13 mouse cellular contexts compared by ENCODE assay signal in genomic region chr13:55757645-55758044, GRCm38 (mm10). TPM values are rescaled to one million over a fixed set of nuclear protein-coding genes. Genes with fewer than 3 reads are reported as not detected.
DNase-seq lines count a peak whose midpoint lies in the region; ATAC-seq and TF ChIP-seq lines count a peak whose summit lies in the region.
"Had no signal": no experiment of that assay in that cellular context is flagged by ENCODE, and none has a peak within 500 bp of the region (broad histone marks: within the 10 kb centered on the region; RNA-seq: fewer than 3 reads in every experiment).

No protein-coding gene starts in this region.

- no peaks in the 10 kb centered on the region for H3K27me3 ChIP-seq in kidney, postnatal 0 days (ENCODE audit: insufficient read depth, low read length)
- no peaks in the 10 kb centered on the region for H3K27me3 ChIP-seq in kidney, embryonic 14.5 days (ENCODE audit: control insufficient read depth, insufficient read depth, low read length)
- no peaks in the 10 kb centered on the region for H3K27me3 ChIP-seq in splenic B cell, adult 2 months (ENCODE audit: control insufficient read depth, insufficient read depth, low read length, poor library complexity, severe bottlenecking)
- H3K27me3 ChIP-seq: neural tube, embryonic 12.5 days had no signal

- 88% methylated on average over 6 of the region's 6 CpGs for WGBS in kidney, postnatal 0 days
- 87% methylated on average over 6 of the region's 6 CpGs for WGBS in kidney, embryonic 14.5 days
- WGBS in bone marrow, adult 2 months, result 90% methylated on average over 6 of the region's 6 CpGs

- H3K4me1 ChIP-seq in kidney, postnatal 0 days (replicated peaks; ENCODE audit: insufficient read depth, low read length), result no peaks in the 10 kb centered on the region
- peaks cover 15% of the 10 kb centered on the region for H3K4me1 ChIP-seq in kidney, embryonic 14.5 days (ENCODE audit: control insufficient read depth, insufficient read depth, low read length)
- peaks cover 1% of the 10 kb centered on the region for H3K4me1 ChIP-seq in bone marrow, adult 2 months (ENCODE audit: control insufficient read depth, insufficient read depth, low read length)

- H3K9ac ChIP-seq in kidney, postnatal 0 days (ENCODE audit: low read depth, low read length), result no peak overlapping the region
- H3K9ac ChIP-seq in kidney, embryonic 14.5 days (ENCODE audit: low read depth, low read length), result no peak overlapping the region
- H3K9ac ChIP-seq: neural tube, embryonic 12.5 days had no signal

- no peak for TF ChIP-seq POLR2A in bone marrow, adult 2 months (IDR thresholded peaks at IDR 0.05; ENCODE audit: borderline replicate concordance, control insufficient read depth, low read depth, low read length)

- H3K27ac ChIP-seq in kidney, postnatal 0 days, result no peak overlapping the region
- no peak overlapping the region for H3K27ac ChIP-seq in kidney, embryonic 14.5 days (ENCODE audit: low read depth, low read length)
- H3K27ac ChIP-seq in bone marrow, adult 2 months (ENCODE audit: control insufficient read depth, insufficient read depth, low read depth, low read length, poor library complexity), result no peak overlapping the region
- H3K27ac ChIP-seq: neural tube, embryonic 12.5 days had no signal

- peak; percentile 36 for DNase-seq in kidney, postnatal 0 days (ENCODE audit: low spot score)
- DNase-seq in thymus, postnatal 14 days, result peak; percentile 9
- no peak for DNase-seq in thymus, adult 18-20 months
- DNase-seq in splenic B cell, adult 2 months (ENCODE audit: low read depth, low spot score), result peak; percentile 53
- no peak for DNase-seq in layer of hippocampus, adult 9-10 months (ENCODE audit: low spot score)
- no peak for DNase-seq in cerebellum, adult 18-20 months
- DNase-seq: cerebellum, adult 9-11 months; heart, adult 18-20 months; lung, postnatal 4 days had no signal

- no peaks in the 10 kb centered on the region for H3K36me3 ChIP-seq in kidney, postnatal 0 days (ENCODE audit: insufficient read depth, low read length)
- H3K36me3 ChIP-seq in kidney, embryonic 14.5 days (ENCODE audit: control insufficient read depth, insufficient read depth, low read length), result no peaks in the 10 kb centered on the region
- H3K36me3 ChIP-seq in splenic B cell, adult 2 months (ENCODE audit: control insufficient read depth, insufficient read depth, low read length, poor library complexity, severe bottlenecking), result no peaks in the 10 kb centered on the region
- H3K36me3 ChIP-seq: neural tube, embryonic 12.5 days had no signal

- peak; percentile 58; the same call in 1 of the 2 replicates for TF ChIP-seq CTCF in kidney, postnatal 0 days (IDR thresholded peaks at IDR 0.05; ENCODE audit: low read depth)
- TF ChIP-seq CTCF in bone marrow, adult 2 months (IDR thresholded peaks at IDR 0.05; ENCODE audit: control insufficient read depth, insufficient read depth, low read length), result peak; percentile 32; the same call in 1 of the 2 replicates

- no peak for ATAC-seq in kidney, postnatal 0 days (replicated peaks; ENCODE audit: low FRiP score, low read depth)
- no peak for ATAC-seq in kidney, embryonic 14.5 days (ENCODE audit: low FRiP score, low TSS enrichment)
- ATAC-seq: hindbrain, embryonic 16.5 days had no signal

- H3K9me3 ChIP-seq in kidney, postnatal 0 days (replicated peaks; ENCODE audit: low read length), result no peaks in the 10 kb centered on the region
- no peaks in the 10 kb centered on the region for H3K9me3 ChIP-seq in kidney, embryonic 14.5 days (ENCODE audit: control insufficient read depth, low read length)
- H3K9me3 ChIP-seq: neural tube, embryonic 12.5 days had no signal

- H3K4me2 ChIP-seq in kidney, postnatal 0 days (ENCODE audit: low read length), result no peak overlapping the region
- H3K4me2 ChIP-seq in kidney, embryonic 14.5 days (replicated peaks; ENCODE audit: low read depth, low read length), result no peak overlapping the region

- H3K4me3 ChIP-seq in kidney, postnatal 0 days (replicated peaks; ENCODE audit: low read depth, low read length), result no peak overlapping the region
- no peak overlapping the region for H3K4me3 ChIP-seq in kidney, embryonic 14.5 days (ENCODE audit: low read length)
- no peak overlapping the region for H3K4me3 ChIP-seq in bone marrow, adult 2 months (replicated peaks; ENCODE audit: control insufficient read depth, low read depth, low read length)
- H3K4me3 ChIP-seq: neural tube, embryonic 12.5 days had no signal

RNA-seq across cellular contexts. Expression of gene Catsper3, which starts 26.7 kb away (rescaled TPM):
- polyA plus RNA-seq in kidney, postnatal 0 days (2015; fragmentation: Nextera tagmentation; extraction: Ambion mirVana), result 0.10 and 0.14 TPM in 2 replicates
- polyA plus RNA-seq in kidney, embryonic 14.5 days (2014; fragmentation: Nextera tagmentation; extraction: Ambion mirVana), result 0.32 TPM in 1 of 2 replicates, not detected in the other
- polyA plus RNA-seq in bone marrow, adult 2 months (2011; ENCODE audit: insufficient read depth, insufficient read length, low replicate concordance, missing spikeins), result 0.74 TPM in 1 of 2 replicates, not detected in the other
- polyA plus RNA-seq: neural tube, embryonic 12.5 days had no signal

RNA-seq across cellular contexts. Expression of gene Pcbd2, which starts 30.5 kb away (rescaled TPM):
- 64.7 and 68.5 TPM in 2 replicates for polyA plus RNA-seq in kidney, postnatal 0 days (2015; fragmentation: Nextera tagmentation; extraction: Ambion mirVana)
- polyA plus RNA-seq in kidney, embryonic 14.5 days (2014; fragmentation: Nextera tagmentation; extraction: Ambion mirVana), result 49.2 and 58.4 TPM in 2 replicates
- 22.8 and 24.1 TPM in 2 replicates for polyA plus RNA-seq in bone marrow, adult 2 months (2011; ENCODE audit: insufficient read depth, insufficient read length, low replicate concordance, missing spikeins)

RNA-seq across cellular contexts. Expression of gene Txndc15, which starts 43.2 kb away (rescaled TPM):
- polyA plus RNA-seq in kidney, postnatal 0 days (2015; fragmentation: Nextera tagmentation; extraction: Ambion mirVana), result 94.5 and 102 TPM in 2 replicates
- 87.1 and 91.7 TPM in 2 replicates for polyA plus RNA-seq in kidney, embryonic 14.5 days (2014; fragmentation: Nextera tagmentation; extraction: Ambion mirVana)
- 10.0 and 12.3 TPM in 2 replicates for polyA plus RNA-seq in bone marrow, adult 2 months (2011; ENCODE audit: insufficient read depth, insufficient read length, low replicate concordance, missing spikeins)

Comparison
In these comparisons a context has a peak if more than half of its experiments do, and no peak if none do; other contexts are left out.
1. DNase-seq: peak in kidney, postnatal 0 days (single experiment), thymus, postnatal 14 days (single experiment) and splenic B cell, adult 2 months (single experiment); none in thymus, adult 18-20 months (0 of 2), layer of hippocampus, adult 9-10 months (single experiment) and cerebellum, adult 18-20 months (0 of 2).